Mouse (Mus musculus) inflammation-experienced regulatory T-cells, adult 6 months (primary cell): ENCODE measurements around the gene Scgb3a1. TPM values are rescaled to one million over a fixed set of nuclear protein-coding genes. Genes with fewer than 3 reads are reported as not detected.

Experiments used
- ATAC-seq: one replicate; pipeline ENCODE4 v1.8.0; 2017
- polyA plus RNA-seq, 3 experiments: library from polyadenylated mRNA; unstranded; fragments of 100-300 nt; shearing (Covaris generic); gene quantifications; one replicate each; pipeline ENCODE4 v1.2.1; 2017

Scgb3a1 gene
- polyA plus RNA-seq, 3 experiments from 2014 or later, result not detected

DNA sequence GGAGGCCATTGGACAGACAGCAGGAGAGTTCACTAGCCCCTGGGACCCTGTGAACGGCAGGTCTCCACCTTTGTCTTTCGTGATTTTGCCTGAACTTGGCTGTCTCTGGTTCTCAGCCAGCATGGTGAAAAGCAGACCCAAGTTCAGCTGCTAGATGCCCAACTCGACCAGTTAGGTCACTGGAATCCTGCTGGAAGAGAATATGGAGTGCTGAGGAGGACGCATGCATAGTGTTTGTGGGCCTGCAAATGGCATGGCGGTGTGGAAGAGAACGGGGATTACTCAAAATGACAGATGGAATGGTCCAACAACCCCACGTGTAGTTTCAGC, 4.0 kb upstream of the Scgb3a1 start:
- ATAC-seq, result no peak

DNA sequence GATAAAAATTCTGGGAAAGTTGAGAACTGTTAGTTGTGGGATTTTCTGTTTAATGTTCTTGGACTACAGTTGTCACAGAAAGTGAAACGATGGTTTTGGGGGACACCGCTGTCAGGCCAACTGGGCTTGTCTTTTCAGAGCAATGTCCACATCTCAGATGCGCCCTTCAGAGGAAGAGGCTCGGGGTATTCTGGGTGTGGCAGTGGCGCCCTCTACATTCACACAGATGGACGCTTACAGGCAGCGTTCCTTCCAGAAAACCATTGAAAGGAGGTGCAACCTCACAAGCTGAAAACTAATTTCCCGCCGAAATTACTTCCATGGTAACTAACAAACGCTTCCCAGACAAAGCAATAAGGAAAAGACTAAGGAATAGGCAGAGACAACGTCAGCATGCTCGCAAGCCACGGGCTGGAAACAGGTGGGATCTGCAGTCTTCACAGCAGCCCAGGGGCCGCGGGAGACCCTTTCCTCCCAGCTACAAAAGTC, 1.1 kb upstream of the Scgb3a1 start:
- ATAC-seq, result no peak

DNA sequence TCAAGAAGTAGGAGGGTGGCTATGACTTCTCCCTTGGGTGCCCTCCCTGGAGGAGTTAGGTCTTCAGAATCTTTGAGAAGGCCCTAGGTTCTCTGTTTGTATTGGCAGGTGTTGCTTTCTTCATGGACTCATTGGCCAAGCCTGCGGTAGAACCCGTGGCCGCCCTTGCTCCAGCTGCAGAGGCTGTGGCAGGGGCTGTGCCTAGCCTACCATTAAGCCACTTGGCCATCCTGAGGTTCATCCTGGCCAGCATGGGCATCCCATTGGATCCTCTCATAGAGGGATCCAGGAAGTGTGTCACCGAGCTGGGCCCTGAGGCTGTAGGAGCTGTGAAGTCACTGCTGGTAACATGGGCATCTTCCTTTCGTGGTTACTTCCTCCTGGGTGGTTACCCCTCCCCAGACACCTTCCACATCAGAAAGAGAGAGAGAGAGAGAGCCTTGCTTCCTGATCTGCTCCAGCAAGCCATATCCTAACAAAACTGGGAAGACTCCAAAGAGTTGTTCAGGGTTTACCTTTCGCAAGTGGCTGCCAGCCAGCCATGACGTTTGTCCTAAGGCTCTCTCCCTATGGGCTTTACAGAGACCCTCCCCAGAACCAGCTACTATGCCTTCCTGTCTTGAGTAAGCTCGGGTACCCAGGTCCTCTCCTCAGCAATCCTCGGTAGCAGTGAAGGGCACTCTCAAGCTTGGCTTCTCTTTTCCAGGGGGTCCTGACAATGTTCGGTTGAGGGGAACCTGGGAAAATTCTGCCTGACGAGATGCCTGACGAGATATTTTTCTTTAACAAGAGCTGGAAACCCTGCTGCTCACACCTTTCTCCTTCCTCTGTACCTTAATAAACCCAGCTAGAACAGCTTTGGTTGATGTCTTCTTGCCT, 1.1 kb downstream of the Scgb3a1 start:
- no peak for ATAC-seq

DNA sequence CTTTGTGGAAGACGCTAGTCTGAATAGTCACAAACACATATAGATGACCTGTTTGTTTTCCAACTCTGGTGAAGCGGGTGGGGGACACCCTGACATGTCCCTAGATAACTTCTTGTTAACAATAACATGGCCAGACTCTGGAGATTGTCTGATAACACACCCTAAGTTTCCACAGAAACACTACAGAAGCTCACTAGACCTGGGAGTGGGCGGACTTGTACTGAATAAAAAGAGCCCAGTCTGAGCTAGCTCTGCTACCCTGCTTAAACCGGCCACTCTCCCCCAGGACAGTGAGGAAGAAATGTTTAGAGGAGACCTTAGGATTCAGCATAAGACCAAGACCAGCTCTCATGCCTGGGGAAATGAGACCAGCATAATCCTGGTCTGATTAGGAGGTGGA, 2.1 kb downstream of the Scgb3a1 start:
- no peak for ATAC-seq

DNA sequence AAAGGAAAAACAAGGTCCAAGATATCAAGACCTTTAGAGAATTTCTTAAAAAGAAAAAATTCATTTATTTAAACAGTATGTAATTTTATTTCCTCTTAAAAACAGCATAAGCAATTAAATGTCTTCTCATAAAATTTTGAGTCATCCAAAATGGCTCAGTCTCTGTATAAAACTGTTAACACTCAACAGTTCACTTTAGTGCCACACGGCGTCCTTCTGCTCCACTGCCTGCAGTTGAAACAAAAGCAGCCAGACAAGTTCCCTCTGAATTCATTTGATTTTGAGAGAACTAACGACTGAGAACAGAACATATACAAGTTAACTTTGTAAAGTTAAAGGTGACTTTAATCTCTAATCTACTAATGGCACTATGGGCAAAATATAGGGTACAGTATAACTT, 10.0 kb downstream of the Scgb3a1 start:
- ATAC-seq, result no peak

DNA sequence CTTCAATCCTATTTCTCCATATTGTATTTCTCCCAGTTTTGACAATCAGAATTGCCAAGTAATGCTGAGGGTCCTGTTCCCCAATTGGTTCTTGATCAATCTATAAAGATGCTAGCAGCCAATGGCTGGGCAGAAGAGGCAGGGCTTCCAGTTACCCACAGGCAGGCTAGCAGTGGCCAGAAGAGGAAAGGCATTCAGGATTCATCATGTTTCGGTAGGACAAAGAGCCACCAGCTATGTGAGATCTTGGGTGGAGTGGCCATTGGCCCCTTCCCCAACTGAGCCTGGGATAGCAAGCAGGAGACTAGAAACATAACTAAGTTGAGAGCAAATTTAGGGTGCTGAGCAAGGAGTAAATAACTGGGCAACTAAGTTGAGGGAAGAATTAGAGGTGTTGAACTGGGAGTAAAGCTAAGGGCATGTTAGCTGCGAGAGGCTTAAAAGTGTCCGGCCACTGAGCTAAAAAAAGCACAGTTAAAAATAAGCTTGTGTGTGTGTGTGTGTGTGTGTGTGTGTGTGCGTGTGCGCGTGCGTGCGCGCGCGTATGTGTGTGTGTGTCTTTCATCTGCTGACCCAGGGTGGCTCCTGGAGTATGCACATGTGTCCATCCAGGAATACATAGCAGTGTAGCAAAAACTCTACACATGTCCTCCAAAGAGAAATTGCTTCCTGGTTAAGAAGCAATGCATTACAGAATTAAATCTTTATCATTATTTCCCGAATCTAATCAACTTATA, 21.0 kb downstream of the Scgb3a1 start:
- no peak for ATAC-seq

DNA sequence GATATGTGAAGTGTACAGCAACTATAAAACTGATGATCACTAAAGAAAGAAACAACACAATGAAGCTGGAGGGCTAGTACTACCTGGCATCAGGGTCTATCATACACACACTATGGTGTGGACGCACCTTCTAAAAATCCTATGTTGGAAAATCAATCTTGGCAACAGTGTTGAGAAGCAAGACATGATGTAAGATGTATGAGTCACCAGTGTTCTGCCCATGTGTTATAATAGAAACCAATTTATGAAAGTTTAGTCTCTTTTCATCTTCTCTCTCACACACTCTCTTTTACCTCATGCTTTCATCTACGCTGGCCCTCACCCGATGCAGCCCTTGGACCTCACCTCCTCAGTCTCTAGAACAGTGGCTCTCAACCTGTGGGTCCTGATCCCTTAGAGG, 31.6 kb downstream of the Scgb3a1 start:
- no peak for ATAC-seq

DNA sequence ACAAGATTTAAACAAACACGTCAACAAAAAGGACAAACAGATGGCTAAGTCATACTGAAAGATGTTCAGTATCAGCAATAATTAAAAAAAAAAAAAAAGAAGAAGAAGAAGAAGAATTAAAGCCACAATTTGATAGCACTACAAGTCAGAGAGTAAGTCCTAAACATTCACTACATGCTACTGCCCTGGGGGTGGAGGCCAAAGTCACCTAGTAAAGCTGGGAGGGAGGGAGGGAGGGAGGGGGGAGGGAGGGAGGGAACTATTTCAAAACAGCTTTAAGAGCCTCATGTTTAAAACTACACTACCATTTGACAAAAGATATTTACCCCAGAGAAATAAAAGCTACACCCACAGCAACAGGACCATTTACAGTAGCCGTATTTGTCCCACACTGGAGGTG, 32.3 kb downstream of the Scgb3a1 start:
- ATAC-seq, result no peak

DNA sequence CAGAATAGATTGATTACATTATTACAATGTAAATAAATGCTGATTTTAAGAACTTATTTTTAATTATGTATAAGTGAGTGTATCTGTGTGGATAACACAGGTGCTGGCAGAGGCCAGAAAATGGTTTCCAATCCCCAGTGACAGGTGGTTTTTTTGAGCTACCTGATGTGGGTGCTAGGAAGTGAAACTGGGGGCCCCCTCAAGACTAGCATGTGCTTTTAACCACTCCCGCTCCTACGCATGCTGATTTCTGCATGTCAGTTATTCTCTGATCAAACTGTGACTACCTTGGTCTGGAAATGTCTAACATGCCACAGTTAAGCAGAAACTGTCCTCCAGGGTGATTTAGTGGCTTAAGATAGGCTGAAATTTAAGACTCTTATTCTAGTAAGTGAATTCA, 33.1 kb downstream of the Scgb3a1 start:
- ATAC-seq, result peak; percentile 71

DNA sequence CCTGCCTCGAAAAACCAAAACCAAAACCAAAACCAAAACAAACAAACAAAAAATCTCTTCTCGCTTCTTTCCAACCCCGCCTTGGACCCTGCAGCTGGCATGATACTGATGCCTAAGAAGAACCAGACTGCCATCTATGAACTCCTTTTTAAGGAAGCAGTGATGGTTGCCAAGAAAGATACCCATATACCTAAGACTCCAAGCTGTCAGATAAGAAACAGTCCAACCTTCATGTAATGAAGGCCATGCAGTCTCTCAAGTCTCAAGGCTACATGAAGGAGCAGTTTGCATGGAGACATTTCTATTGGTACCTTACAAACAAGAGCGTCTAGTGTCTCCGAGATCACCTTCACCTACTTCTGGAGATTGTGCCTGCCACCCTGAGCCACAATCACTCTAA, 34.4 kb downstream of the Scgb3a1 start:
- ATAC-seq, result no peak

DNA sequence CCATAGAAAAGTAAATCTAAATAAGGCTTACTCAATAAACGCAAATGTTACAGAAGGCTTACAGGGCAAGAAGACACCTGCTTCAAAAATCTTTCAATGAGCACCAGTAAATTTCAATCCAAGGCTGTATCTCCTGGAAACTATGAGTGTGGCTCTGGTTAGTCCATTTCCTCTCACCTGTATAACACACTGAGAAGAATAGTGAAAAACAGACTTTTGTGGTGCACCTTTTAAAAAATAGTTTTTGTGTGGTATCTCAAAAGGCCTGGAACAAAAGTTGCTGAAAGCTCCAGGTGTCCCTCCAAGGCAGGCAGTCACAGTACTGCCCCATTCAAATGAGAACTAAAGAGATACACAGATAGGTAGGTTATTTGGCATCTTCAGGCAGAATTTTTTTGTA, 35.7 kb downstream of the Scgb3a1 start:
- no peak for ATAC-seq

DNA sequence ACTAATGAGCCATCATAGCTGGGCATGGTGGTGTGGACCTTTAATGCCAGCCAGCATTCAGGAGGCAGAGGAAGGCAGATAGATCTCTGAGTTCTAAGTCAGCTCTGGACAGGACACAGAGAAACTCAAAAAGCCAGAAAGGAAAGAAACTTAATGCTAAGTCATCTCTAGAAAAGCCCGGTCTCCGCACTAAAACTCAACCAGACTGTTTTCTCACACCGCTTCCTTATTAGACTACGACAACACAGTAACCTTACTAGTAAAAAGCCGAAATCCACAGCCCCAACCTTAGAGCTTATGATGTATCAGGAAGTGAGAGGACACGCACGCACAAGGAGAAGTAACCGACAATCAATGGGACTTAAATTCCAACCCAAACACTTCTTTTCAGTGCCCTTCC, 38.6 kb downstream of the Scgb3a1 start:
- no peak for ATAC-seq

DNA sequence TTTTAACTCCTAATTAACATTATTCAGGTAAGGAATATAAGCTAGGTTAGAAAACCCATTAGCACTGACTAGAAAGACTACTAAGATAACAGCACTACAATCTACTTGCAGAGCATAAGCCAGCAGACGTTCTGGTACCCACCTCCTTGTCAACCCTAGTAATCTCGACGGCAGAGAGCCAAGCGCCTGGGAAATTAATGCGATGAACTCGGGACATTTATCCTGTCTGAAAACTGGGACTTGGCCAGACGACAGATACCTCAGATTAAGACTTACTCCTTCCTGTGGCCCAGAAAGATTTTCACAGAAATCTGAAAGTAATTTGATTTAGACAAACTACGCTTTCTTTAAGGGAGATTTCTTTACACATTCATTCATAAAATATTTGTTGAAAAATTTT, 41.4 kb downstream of the Scgb3a1 start:
- no peak for ATAC-seq

DNA sequence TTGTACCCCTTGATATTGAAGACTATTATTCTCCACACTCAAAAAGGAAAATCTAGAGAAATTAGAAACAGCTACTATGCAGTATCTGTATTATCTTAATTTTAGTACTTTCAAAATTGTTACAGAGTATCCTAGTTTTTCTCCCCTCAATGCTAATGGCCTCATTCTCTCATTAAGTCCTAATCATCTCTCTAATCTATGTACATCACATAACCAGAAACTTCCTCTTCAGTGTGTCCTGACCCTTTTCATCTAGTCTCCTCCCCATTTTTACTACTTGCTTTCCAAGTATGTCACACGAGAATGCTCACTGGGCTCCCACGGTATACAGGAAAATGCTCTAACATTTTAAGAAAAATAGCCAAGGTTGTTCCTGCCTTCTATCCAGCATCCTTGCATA, 44.4 kb downstream of the Scgb3a1 start:
- no peak for ATAC-seq

DNA sequence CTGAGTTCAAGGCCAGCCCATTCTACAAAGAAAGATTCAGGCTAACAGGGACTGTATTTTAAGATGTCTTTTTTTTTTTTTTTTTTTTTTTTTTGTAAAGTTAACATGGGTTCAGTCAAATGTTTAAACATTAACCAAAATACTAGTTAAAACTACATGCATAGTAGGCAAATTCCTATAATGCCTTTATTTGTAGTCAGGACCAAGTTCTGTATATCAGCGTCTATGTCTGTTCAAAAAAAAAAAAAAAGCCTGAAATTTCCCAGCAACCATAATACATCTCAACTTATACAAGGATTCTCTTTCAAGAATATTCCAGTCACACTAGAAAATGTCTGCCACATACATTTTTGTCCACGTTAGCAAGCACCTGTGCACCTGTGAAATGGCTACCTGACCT, 47.3 kb downstream of the Scgb3a1 start:
- ATAC-seq, result no peak

DNA sequence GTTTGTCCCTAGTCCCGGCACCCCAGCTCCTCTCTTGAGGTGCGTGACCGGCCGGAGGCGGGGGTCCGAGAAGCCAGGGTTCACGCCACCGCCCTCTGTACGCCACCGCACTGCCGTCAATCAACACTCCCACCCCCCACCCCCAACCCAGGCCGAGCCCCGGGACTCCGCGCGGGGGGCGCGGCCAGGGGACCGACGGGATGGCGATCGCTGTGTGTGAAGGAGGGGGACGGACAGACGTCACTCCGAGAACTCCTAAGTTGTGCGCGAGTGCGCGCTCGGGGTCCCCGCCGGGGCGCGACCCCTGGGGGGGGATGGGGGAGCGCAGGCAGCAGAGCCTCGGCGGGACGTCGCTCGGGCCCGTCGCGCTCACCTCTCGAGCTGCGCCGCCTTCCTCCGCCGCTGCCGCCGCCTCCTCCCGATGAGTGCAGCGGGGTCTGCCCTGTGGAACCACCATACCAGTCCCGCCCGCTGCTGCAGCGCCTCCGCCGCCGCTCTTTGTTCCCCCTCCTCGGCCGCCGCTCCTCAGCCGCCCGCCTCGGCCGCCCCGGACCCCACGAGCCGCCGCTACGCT, 48.7 kb downstream of the Scgb3a1 start:
- ATAC-seq, result peak; percentile 10

DNA sequence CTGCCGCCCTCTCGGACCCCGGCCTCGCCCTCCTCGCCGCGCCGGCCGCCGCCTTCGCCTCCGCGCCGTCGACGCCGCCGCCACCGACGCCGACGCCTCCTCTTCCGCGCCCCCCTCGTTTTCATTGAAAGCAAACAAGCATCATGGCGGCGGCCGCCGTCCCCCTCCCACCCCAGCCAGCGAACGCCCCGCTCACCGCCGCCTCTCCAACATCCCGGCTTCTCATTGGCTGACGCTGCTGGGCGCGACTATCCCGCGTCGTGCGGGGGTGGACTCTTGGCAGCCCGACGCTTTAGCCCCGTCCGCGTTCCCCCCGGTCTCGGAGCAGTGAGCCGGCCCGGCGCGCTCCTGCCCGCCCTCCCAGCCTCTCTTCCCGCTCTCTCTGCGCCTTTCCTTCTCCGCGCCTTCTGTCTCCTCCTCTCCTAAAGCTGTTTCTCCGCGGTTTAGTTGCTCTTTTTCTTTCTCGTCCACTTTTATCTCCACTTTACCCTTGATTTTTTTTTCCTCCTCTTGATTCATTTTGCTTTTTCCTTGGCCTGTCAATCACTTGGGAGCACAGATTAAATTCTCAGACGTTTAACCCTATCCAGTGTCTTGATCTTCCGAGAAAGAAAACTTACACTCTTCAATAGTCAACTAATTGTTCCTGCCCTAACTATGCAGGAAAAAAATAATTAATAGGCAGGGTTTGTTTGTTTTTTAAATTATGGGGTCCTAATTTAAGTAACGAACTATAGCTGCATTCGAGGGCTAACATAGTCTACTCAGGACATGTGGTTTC, 49.3 kb downstream of the Scgb3a1 start, which contains the start of gene Cnot6:
Cnot6 (minus strand) TSS at position 169 of the 781 bp plus-strand sequence.
- ATAC-seq, result peak; percentile 97

DNA sequence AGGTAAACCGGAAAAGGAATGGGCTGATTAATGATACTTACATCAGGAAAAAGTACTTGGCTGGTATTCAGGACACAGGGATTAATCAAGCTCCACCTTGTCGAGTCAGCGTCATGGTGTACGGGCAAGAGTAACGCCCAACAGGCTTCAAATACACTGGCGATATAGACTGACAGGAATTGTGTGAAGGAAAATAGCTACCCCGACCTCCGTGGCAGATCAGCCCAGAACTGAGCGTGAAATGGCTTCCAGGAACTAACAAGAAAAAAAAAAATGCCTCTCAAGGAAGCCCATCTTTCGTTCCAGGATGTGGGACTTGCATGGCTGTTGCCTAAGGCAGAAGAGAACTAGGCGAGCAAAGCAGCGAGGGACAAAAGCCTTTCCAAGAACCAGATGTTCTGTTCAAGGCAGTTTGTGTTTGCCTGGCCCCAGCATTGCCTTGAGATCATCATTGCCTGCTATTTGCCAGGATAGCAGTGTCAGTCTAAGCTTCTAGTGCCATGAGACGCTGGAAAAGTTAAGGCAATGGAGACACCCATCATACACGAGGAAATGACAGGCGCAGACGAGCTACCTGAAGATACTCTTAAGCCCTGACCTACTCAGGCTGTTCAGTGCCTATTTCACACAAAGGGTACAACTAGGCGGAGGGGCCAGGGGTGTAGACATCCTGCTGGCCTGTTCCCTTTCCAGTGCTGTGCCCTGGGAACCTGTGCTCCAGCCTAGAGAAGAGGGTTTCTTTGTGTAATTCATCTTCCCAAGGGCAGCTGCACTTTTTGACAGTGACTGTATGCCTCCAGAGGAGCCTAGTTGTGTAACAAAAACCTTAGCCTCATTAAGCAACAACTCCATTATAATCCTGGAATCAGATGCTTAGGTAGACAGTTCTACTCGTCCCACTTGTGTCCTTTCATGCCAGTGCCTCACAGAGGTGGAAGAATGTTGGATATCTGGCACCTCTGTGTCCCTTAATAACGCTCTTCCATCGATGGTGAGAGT, 50.2 kb downstream of the Scgb3a1 start:
- no peak for ATAC-seq
